Mouse (Mus musculus): Measurements from ENCODE around the gene Coq8b.

Gene Coq8b

DNA sequence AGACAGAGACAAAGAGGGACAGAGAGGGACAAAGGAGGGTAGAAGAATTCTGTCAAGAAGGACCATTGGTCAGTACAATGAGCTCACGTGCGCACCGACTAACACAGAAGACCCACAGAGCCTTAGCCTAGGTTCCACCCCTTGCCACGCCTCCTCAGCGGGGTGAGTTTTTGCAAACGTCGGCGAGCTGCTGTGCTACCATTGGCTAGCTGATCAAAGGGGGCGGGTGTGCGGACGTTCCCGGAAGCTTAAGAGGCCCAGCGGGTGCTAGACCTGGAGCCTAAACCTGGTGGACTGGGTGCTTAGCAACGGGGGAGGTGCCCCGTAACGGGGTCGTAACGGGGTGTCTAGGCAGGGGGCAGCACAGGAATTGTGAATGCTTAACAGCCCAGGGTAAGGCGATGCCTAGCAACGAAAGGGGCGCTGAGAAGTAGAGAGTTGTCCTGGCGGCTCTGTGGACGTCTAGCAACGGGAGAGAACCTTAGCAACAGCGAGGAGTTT, at the start of gene Coq8b:
Gene Coq8b, plus strand, starts transcription at position 243 of the 501 bp plus-strand sequence.
- DNase-seq (ENCODE audit: low spot score): peak; percentile 94

DNA sequence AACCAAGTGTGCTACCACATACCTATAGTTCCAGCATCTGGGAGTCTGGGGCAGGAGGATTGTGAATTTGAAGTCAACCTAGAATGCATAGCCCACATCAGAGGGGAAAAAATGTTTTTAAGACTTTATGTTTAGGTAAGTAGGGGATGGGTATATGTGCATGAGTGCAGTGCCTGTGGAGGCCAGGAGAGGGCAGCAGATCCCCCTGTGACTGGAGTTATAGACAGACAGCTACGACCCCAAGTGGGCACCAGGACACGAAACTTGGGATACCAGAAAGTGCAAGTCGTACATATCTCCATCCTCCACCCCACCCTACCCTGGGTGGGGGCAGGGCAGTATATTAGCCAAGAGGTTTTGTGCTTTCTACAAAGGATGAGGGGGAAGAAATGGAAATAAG, 47.9 kb upstream of the Coq8b start:
- peak; percentile 26 for DNase-seq (ENCODE audit: low spot score)

DNA sequence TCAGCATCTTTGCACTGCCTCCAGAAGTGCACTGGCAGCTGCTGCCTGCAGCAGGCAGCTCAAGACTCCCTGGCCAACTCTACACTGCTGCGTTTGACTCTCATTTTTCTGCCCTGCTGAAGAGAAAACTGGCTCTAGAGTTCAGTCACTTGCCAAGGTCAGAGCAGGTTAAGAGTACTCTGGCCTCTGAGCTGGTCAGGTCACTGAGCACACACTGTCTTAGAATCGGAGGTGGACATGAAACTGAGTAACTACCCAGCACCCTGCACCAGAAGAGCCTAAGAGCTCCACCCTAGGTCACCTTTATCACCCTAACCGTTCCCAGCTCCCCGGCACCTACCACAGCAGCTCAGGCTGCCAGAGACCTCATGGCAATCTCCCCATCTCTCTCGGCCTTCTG, 46.8 kb upstream of the Coq8b start:
- DNase-seq (ENCODE audit: low spot score): no peak

DNA sequence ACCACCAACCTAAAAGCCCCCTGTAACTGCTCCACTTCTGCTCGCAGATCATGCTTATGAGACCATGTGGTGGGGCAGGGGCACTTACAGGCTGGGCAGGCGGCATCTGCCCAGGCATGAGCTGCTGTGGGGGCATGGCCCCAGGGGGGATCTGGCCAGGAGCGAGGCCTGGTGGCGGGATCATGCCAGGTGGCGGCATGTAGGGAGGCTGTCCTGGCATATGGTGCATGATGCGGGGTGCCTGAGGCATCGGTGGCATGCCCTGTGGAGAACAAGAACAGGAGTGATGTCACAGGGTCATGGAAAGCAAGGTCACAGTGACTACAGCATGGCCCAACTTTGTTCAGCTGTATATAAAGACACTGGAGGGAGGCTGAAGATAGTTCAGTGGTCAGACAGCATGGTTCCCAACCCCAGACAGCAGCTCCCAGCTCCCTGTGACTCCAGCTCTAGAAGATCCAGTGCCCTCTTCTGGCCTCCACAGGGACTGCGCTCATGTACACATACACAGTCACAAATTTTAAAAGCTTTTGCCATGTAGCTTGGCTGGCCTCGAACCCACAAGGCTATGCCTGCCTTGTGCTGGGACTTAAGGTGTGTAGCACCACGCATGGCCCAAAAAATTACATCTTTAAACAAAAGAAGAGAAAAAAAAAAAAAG, 43.4 kb upstream of the Coq8b start:
- no peak for DNase-seq (ENCODE audit: low spot score)

DNA sequence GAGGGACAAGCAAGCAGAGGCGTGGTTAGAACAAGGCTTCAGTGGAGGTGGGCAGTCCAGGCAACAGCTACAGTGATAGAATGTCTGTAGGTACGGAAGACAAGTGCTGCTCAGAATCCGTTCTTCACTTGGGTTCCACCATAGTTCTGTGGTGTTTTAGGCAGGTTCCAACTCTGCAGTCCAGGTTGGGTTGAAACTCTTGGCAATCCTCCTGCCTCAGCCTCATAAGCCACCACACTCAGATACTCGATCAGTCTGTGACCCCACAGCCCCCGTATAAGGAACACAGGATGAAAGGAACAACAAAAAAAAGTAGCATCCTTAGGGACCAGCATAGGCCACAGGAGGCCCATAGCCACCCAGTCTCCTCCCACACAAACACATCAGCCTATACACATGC, 40.4 kb upstream of the Coq8b start:
- no peak for DNase-seq (ENCODE audit: low spot score)

DNA sequence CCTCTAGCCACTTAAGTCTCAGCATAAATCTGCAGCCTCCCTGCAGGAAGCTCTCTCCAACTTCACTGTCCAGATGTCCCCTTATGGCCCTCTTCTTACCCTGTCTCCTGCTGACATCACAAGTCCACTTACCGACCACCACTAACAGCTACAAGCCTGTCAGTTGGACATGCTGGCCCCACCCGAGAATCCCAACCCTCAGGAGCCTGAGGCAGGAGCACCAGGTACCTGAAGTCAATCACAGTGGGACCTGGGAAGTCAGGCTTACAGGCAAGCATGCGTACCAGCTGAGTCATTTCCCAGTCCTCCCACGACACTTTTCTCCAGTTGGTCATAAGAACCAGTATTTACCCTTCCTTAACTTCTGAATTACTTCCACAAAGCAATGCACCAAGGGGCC, 39.1 kb upstream of the Coq8b start:
- no peak for DNase-seq (ENCODE audit: low spot score)

DNA sequence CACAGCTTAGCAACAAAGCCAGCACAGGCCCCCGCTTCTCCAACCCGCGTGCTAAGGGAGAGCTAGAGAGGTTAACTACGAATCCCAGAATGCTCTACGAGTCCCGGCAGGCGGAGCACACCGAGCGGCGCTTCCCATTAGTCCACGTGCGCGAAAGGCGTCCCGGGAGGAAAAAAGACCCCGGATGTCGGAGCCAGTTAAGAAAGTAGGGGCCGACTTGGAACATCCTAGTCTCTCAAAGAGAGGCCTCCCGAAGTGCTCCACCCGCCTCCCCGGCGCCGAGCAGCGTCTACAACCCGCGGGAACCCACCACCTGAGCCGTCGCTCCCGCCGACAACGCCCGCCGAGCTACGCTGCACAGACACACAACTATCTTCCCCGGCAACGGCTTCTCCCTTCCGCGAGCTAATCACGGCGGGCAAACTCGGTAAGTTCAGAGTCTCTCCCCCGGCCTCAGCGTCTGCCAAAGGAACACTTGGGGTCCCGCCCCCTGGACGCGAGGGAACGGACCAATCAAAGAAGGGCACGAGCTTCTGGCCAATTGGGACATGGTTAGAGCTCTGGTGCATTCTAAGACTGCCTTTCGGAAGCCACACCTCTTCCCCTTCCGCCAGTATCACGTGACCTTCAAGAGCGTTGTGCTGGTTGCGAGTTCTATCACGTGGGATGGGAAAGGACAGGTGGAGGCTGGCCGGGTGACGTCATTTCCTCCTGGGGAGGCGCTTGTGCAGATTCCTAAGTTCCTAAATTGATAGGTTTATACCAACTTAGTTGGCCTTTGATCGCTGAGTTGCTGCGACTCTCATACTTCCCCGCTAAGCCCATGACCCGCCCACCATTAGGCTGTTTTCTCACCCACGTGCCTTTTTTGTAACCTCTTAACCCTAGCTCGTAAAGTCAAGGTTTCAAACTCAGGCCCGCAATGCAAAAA, 36.9 kb upstream of the Coq8b start, which contains the start of the genes BC024978 and Snrpa:
Gene BC024978, plus strand, starts transcription at position 101 of the 931 bp plus-strand sequence.
Gene Snrpa, minus strand, starts transcription at position 591 of the 931 bp plus-strand sequence.
- peak; percentile 99 for DNase-seq (ENCODE audit: low spot score)

DNA sequence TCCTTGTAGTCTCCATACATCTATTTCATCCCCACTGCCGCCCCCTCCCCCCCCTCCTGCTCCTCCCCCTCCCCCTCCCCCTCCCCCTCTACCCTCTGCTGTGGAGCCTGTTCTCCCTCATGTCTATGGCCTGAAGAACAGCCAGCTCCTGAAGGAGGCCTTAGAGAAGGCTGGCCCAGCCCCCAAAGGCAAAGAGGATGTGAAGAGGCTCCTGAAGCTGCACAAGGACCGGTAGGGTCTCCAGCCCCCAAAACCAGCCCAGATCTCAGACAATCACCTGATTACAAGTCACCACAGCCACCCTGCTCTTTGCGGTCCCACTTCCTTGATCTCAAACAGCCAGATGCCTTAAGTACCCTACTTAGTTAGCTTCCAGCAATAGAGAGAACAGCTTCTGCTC, 35.7 kb upstream of the Coq8b start:
- no peak for DNase-seq (ENCODE audit: low spot score)

DNA sequence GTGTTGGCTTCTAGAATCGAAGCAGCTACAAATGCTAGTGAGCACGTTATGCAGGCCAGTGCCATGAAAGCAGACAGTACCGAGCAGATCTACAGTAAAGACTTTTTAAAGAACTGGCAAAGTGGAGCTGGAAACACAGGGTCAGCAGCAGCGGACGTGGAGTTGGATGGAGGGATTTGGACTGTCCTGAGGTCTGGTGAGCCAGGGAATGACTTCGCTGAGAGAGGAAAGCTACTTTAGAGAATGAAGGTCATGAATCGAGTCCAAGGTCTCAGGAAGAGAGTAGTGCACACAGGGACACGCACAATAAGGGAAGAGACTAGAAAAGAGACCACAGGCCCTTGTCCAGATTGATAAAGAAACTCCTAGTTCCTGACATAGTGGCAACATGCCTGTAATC, 35.2 kb upstream of the Coq8b start:
- DNase-seq (ENCODE audit: low spot score): no peak

DNA sequence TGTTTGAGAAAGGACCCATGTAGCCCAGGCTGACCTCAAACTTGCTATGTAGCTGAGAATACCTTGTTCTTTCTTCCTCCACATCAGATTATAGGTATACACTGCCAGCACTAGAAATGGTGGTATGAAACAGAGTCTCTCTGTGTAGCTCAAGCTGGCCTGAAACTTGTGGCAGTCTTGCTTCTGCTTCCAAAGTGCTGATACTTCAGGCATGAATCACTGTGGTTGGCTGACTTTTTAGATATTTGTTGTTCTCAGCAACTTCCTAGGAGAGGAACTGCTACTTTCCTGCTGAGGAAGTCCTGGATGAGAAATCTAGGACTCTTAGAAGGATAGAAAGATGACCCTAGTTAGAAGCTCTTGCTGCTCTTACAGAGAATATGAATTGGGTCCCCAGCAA, 34.5 kb upstream of the Coq8b start:
- peak; percentile 14 for DNase-seq (ENCODE audit: low spot score)

DNA sequence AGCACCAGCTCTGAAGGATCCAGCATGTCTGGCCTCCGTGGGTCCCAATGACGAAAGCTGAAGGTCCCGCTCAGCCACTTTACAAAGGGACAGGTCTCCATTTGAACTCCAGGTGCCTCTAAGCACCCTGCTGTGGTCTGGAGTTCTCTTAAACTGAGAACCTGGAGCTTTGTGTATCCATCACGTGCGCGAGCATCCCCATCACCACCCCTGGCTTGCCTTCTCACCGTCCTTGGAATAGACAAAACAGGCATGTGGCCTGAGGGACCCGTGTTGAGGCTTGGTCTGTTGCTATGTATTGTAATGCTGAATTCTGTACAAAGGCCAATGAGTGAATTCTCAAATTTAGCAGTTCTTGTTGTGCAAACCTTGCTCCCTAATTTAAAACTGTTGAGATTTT, 34.0 kb upstream of the Coq8b start:
- no peak for DNase-seq (ENCODE audit: low spot score)

DNA sequence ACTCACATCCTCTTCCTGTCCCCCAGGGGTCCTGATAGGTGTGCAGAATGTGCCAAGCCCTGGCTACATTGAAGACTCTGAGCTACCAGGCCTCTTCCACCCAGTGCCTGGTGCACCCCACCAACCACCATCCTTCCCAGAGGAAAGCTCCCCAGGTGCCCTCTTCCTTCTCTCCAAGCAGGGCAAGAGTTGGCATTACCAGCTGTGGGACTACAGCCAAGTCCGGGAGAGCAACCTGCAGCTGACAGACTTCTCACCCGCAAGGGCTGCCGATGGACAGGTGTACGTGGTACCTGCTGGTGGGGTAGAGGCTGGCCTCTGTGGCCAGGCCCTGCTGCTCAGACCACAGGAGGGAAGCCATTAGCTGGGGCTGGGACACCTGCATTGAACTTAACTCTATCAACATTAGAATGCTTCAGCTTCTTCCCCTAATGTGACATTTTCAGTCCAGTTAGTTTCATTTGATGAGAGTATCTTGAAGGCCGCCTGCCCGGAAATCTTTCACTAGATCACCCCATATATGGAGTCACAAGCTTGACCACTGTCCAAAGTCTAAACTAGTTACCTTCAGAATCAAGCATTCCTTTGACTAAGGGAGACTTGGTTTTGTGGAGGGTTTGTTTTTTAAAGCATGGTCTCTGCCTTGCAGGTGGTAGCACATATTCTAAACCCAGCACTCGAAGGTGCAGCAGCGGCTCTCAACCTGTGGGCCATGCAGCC, 28.9 kb upstream of the Coq8b start:
- DNase-seq (ENCODE audit: low spot score): no peak

DNA sequence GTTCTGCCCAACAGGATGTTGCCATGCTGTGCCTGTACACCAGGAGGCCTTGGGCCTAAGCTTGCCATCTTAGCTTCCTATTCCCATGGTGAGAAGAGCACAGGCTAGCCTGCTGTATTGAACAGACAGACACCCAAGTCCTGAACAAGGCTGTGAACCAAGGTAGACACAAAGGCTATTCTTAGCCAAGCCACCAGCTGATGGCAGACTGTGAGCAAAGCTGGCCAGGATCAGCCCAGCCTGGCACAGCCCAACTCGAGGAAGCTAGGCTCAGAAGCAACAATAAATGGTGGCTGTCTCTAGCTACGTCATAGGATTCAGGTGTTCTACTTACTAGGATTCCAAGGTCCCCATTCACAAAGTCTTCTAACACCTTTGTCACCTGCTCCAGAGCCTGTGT, 20.2 kb upstream of the Coq8b start:
- DNase-seq (ENCODE audit: low spot score): no peak

DNA sequence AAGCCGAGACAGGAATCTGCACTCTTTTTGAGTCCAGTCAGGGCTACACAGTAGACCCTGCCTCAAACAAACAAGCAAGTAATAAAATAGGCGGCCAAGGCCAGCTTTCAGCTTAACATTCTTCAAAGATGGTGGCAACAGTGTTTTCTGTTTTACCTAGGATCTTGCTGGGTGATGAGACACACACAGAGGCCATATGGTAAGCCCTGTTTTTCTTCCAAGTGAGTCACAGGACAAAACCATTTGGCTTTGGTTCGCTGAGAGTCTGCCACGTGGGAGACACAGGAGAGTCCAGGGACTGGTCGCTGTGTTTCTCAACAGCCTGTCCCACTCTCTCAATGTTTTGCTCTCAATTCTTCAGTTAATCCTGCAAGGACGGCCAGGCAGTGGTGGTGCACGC, 14.2 kb upstream of the Coq8b start:
- peak; percentile 70 for DNase-seq (ENCODE audit: low spot score)

DNA sequence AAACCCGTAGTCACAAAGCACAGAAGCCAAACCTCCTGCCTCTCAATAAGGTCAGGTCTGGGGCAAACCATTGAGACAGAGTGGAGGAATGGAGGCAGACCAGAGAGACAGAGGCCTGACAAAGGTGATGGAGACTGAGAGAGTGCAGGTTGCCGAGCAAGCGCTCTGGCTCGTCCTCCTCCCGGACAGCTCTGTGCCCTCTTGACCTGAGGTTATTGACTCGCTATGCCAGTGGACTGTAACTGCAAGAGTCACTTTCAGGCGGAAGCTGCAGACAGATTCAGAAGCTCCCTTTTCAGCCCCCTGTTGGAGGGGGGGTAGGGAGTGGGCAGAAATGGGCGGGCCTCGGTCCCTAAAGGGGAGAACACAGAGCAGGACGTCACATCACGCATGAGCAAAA, 12.9 kb upstream of the Coq8b start:
- no peak for DNase-seq (ENCODE audit: low spot score)

DNA sequence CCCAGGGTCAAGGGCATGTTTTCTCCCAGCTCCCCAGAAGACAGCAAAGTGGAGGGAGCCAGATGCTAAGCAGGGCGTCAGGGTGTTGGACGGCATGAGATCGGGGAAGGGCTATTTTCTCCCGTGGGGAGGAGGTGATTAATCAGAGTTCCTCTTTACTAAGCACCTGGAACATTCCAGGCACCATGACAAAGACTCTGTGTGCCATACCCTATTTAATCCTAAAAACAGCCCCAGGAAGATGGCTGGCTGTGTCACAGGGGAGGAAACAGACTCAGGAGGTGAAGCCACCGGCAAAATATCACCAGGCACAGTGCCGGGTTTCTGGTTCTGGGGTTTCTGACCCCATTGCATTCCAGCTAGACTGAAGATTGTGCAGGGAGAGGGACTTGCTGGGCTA, 10.9 kb upstream of the Coq8b start:
- DNase-seq (ENCODE audit: low spot score): no peak

DNA sequence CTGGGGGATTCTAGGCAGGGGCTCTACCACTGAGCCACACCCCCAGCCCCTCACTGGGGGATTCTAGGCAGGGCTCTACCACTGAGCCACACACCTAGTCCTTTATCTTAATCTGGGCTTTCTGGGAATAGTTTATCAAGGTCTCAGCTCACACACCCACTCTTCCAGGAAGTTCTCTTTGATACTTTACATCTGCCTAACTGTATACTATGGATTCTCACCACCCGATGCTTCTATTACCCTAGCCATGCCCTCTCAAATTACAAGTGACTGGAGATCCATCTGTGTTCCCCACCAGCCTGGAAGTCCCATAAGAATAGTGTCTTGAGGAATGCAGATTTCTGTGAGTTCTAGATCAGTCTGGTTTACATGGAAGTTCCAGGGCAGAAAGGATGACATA, 10.3 kb upstream of the Coq8b start:
- no peak for DNase-seq (ENCODE audit: low spot score)

DNA sequence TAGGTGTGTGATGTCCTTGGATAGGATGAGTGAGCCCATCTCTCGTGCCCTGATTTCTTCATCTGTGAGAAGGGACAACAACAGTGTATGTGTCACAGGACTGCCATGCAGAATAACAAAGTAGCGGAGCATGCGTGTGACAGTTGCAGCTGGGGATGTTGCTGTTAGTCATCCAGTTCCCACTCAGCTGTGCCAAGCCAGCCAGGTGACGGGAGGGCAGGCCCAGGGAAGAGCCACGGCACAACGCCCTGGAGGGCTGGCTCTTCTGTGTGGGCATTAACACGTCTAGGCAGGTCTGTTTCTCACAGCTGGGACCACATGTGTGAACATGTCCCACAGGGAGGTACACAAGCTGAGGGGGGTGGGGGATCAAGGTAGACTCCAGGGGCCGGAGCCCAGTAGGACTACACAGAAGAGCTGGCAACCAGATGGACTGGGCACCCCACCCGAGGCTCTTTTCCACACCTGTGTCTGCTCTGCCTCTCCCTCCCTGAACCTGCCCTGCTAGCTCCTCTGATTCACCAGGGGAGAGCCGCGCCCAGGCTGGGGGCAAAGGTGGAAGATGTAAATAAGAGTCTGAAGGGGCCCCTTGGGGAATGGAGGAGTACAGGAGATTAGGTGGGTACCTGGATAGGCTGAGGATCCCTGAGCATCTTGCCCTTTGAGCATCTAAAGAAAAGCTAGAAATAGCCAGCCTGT, 7.8 kb upstream of the Coq8b start:
- no peak for DNase-seq (ENCODE audit: low spot score)

DNA sequence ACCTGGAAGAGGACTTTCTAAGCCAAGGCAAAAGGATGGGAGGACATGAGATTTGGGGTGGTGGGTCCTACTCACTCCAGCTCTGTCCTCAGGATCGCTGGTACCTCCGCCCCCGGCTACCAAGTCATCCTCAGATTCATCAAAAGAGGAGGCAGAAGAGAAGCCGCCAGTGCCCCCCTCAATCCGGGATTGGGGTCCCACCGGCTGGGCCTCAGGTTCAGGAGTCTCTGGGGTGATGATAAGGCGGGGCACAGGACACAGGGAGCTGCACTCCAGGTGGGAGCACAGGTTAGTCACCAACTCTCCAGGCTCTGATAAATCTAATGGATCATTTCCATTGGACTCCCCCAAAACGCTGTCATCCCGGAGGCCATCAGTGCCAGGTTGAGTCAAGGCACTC, 5.5 kb upstream of the Coq8b start:
- DNase-seq (ENCODE audit: low spot score): no peak

DNA sequence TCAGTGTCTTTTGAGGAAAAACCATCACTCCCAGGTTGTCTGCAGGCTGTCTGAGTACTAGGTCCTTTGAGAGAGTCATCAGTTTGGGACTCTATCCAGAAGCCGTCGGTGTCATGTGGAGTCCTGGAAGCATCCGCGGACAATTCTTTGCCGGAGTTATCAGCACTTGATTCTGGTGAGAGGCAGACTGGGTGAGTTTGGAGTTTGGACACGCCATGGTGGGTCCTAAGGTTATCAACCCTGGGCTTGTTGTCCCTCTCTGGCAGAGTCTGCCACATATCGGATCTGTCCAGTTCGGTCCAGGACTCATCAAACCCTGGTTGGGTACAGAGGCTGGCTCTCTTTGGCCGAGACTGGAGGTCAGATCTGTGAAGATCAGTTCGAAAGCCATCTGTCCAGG, 5.1 kb upstream of the Coq8b start:
- peak; percentile 45 for DNase-seq (ENCODE audit: low spot score)

DNA sequence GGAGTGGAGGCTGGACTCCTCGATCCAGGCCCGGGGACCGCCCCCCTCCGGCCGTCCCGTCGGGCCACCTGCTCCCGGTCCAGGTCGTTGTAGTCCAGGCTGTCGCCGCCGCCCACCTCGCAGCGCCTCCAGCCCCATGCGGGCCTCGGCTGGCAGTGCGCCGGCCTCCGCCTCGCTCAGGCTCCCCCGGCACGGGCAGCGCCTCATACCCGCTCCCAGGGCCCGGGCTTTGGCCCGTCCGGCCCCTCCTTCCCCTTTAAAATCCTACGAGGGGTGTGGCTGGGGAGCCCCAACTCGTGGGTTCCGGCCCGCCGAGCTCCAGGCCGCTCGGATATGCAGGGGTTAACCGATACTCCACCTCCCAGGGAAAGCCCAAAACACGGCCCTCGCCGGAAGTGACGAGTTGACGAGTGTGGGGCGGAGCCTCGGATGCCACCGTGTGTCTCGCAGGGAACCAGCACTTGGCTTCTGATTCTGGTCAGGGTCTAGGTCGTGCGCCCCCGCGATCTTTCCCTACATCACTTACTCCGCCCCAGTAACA, 4.5 kb upstream of the Coq8b start, which contains the start of gene Itpkc:
Gene Itpkc, minus strand, starts transcription at position 381 of the 541 bp plus-strand sequence.
- DNase-seq (ENCODE audit: low spot score): peak; percentile 92
